Mouse (Mus musculus): Measurements from ENCODE around the gene Rnf220.

The Rnf220 gene

DNA sequence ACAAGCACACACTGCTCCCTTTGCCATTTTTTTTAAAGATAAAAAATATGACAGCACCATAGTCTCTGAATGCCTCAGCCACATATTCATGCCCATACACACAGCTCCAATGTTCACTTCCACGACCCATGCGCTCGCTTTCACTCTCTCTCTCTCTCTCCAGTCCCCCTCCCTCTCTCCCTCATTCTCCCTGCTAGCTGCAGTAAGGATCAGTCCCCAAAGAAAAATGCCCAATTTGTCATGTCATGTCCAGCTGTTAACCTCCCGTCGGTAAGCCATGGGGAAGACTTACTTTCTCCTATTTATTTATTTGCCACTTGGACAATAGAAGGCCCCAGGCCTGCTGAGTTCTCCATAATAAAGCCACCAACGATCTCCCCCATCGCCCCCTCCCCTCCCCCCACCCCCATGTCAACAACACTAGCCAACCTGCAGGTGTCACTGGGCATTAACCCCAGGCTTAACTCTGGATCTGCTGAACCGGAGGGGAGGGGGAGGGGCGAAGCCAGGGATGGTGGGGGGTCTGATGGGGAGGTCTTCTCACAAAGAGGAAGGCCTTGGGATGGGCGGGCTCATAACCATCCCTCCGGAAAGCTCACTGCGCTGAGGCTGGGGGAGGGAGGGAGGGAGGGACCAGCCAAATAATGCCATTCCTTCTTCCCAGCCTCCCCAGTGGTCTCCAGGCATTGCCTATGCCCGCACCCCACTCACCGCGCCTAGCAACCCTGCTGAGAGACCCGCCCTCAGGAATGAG lies 123.4 kb downstream of the Rnf220 start:
- DNase-seq: no peak

DNA sequence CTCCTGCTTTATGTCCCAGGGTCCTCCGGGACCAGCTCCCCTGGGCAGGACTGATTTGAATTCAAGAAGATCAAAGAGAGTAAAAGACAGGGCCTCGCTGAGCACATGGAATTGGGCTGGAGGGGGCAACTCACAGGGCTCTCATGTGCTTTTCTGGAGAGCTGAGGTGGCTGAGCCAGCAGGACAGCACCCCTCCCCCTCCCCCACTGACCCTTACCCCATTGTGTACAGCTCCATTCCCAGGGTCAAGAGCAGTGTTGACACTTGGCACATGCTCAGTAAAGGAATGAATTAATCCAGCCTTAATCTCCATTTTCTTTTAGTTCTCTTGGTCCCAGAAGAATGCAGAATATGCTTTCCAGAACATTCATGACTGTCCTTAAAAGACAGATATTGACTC lies 125.0 kb downstream of the Rnf220 start:
- no peak for DNase-seq

- DNase-seq: no peak
Measured at GRCm38 (mm10) chr4:117370354-117370753, 126.5 kb downstream of the Rnf220 start.

GRCm38 (mm10) chr4:117369571-117369970 lies 127.3 kb downstream of the Rnf220 start:
- no peak for DNase-seq

DNA sequence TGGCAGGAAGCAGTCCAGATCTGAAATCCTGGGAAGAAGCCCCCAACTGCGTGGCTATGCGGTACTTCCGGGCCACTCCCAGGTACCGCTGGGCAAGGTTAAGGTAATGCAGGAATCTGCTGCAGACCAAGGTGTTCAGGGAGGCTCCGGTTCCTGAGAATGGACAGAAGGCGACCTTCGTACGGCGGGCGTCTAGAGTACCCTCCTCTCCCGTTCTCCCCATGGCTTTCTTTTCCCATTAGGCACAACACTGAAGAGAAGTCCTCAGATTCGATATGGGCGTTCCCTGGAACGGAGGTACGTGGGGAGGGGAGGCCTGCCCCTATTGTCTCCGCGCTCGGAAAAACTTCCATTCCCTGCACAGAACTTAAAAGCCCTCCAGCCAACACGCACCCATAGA lies 129.5 kb downstream of the Rnf220 start:
- DNase-seq: no peak

DNA sequence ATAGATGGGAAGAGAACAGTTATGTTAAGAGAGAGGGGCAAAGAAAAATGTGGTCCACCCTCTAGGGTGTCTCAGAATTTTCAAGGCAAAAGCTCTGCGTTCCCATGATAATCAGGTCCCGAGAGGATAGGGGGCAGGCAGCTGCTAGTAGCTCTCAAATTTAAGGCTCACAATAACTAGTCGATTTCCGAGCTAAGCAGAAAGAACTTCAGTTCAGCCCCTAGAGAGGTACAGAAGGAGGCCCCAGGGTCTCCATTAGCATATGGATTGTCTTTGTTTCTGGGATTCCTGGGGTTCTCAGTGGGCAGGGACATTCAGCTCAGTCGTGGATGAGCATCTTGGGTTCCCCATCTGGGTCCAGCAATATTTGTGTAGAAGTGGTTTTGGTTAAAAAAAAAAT lies 134.8 kb downstream of the Rnf220 start:
- DNase-seq: no peak

DNA sequence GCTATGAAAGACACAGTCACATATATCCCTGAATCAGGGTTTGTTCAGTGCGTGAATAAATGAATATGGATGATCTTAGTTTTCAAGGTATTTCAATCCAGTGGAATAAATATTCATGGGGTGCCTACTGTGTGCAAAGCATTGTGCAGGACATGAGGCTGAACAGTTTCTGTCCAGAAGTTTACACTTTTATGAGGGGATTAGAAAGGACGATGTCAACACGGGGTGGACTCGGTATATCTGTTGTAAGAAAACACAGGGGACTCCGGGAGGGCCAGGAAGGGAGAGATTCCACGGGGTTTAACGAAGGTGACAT lies 135.3 kb downstream of the Rnf220 start:
- no peak for DNase-seq

- DNase-seq: no peak
Measured at GRCm38 (mm10) chr4:117360713-117361557, 135.9 kb downstream of the Rnf220 start.

DNA sequence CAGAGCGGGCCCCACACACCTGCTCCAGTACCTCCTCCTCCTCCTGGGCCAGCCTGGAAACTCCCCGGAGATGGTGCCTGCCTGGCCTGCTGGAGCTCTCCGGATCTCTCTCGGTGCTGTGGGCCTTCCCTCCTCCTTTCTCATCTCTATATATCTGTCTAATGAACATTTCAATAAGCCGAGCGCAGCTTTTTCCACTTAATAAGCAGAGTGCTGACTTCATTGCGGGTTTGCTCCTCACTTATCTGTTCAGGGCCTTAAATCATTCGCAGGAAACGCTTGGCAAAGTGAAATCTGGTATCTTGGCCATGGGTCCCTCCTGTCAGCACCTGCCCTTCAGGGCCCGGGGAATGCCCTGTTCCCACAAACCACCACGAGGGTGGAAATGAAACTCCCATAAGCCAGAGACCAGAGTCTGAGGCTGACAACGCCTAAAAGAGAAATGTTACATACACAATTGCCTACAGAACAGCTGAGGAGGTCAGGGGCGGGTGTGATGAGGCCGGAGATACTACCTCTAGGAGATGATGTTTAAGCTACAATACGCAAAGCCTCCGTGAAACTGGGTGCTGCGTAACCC lies 137.0 kb downstream of the Rnf220 start:
- no peak for DNase-seq

GRCm38 (mm10) chr4:117357917-117358316 lies 138.9 kb downstream of the Rnf220 start:
- DNase-seq: no peak

DNA sequence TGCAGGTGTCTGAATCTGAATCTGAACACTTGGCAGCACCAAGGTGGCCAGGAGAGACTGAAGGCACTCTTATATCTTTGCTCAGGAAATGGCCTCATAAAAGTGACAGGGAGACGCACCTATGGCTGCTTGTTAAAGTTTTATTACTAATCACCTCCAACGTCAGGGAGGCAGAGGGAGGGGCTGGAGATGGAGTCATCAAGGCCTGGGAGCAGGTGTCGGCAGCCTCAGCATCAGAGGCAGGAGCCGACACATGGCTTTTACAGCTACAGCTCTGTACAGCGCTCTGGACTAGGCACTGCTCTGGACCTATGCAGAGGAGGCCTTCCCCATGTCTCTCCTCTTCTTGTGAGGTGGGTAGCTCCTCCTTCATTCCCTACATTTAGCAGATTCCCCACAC lies 139.7 kb downstream of the Rnf220 start:
- no peak for DNase-seq

GRCm38 (mm10) chr4:117356223-117356622 lies 140.6 kb downstream of the Rnf220 start:
- DNase-seq: no peak

GRCm38 (mm10) chr4:117354651-117355050 lies 142.2 kb downstream of the Rnf220 start:
- DNase-seq: no peak

- no peak for DNase-seq
Measured at GRCm38 (mm10) chr4:117352957-117353356, 143.9 kb downstream of the Rnf220 start.

- no peak for DNase-seq
Measured at GRCm38 (mm10) chr4:117352071-117352470, 144.8 kb downstream of the Rnf220 start.

- no peak for DNase-seq
Measured at GRCm38 (mm10) chr4:117350139-117350693, 146.6 kb downstream of the Rnf220 start.

GRCm38 (mm10) chr4:117349327-117349726 lies 147.5 kb downstream of the Rnf220 start:
- no peak for DNase-seq

GRCm38 (mm10) chr4:117346025-117346424 lies 150.8 kb downstream of the Rnf220 start:
- no peak for DNase-seq

- DNase-seq: no peak
Measured at GRCm38 (mm10) chr4:117343385-117343784, 153.5 kb downstream of the Rnf220 start.

- DNase-seq: no peak
Measured at GRCm38 (mm10) chr4:117342751-117343150, 154.1 kb downstream of the Rnf220 start.

DNA sequence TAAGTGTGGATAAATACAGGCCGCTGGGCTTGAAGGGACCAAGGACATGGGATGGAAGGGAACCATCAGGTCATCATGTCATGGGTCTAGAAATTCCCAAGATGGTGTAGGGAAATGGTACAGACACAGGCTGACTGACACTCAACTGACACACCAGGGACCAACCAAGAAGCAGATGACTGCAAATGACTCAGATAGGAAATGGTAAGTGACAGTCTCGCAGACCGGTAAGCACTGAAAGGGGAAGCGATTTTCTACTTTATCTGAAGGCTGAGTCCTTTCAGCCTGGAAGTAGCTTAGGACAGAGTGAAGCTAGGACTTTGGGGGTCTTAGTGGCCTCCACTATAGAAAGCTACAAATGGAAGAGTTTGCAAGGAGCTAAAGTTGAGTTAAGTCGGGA lies 155.6 kb downstream of the Rnf220 start:
- no peak for DNase-seq

GRCm38 (mm10) chr4:117339796-117340195 lies 157.1 kb downstream of the Rnf220 start:
- no peak for DNase-seq

GRCm38 (mm10) chr4:117330836-117331475 lies 165.9 kb downstream of the Rnf220 start:
- DNase-seq: no peak

All from cerebellum, adult 11 months (tissue).